Mouse (Mus musculus): ENCODE data around the gene Itgb5.

Gene Itgb5

DNA sequence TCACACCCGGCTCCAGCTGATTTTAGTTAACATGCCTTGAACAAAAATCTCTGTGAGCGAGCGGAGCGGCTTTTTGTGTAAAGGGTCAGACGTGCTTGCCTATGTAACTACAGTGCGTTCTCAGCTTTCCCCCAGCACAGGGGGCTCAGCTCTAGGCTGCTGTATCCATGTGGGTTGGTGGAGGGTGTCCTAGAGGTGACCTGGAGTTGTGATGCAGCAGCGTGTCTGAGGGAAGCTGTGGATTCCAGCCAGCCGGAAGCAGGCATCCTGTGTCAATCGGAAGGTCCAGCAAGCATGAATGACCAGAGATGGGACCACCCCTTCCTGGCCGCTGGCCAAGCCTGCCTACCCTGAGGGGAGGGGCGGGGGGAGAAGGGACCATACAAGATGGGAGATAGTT is 112.9 kb downstream of the Itgb5 start:
- no peak for DNase-seq

DNA sequence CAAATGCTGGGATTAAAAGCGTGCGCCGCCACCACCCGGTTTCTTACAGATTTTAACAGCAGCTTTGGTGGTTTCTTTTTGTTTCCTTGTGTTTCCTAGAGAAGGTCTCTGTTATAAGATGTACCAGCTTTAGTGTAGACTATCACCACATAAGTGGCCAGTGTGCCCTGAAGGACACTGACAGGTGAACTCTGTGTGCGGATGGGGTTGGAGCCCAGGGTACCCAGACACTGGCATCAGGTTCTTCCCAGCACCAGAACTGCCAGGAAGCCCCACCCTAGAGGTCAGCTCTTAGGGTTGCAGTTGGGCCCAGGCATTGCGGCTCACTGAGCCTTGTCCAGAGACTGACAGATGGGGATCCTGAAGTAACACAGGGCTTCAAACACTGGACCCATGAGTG is 113.9 kb downstream of the Itgb5 start:
- no peak for DNase-seq

DNA sequence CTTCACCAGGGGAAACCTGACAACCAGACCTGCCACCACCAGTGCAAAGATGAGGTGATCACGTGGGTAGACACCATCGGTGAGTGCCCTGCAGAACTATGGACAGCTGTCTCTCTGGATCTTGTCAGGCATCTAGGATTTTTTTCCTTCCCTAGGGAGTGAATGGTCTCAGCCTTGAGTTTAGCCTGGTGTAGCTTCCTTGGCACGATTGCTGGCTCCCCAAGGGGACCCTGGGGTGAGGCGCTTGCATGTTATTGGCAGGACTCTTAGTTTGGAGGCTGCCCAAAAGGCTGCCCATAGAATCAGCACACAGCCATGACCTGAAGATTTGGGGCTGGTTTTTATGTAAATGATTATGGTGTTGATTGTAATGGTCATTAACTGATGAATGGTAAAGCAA is 114.7 kb downstream of the Itgb5 start:
- DNase-seq: no peak

DNA sequence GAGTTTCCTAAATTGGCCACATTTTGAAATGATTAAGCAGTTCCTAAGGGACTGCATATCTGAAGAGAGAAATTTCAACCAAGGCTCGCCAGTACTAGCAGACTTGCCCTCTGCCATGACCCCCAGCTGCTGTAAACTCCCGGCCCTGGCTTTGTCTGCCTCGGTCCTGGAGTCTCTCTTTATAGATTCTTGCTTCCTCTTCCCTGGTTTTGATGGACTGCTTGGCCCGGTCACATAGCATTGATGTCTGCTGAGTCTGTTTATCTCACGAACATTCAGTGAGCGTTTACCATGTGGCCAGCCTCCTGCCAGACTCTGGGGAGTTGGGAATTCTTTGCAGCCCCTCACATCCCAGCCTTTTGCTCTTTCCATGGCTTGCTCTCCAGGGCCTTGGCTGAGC is 115.3 kb downstream of the Itgb5 start:
- DNase-seq: no peak

DNA sequence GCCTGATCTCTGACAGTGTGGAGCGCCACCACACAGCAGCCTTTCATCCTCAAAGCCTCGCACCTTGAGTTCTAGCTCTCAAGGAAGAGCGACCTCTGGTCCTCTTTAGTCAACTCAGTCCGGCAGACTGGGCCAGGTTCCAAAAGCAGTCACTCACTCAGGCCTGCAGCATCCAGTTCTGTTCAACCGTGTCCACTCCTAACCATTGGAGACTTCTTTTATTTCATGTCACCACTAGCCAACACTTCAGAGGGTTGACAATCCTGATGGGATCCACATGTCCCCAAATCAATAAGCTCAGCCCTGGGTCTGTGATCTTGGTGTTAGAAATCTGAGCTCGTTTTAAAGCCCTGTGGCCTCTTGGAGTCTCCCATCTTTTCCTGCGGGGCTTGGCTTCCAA is 116.6 kb downstream of the Itgb5 start:
- no peak for DNase-seq

DNA sequence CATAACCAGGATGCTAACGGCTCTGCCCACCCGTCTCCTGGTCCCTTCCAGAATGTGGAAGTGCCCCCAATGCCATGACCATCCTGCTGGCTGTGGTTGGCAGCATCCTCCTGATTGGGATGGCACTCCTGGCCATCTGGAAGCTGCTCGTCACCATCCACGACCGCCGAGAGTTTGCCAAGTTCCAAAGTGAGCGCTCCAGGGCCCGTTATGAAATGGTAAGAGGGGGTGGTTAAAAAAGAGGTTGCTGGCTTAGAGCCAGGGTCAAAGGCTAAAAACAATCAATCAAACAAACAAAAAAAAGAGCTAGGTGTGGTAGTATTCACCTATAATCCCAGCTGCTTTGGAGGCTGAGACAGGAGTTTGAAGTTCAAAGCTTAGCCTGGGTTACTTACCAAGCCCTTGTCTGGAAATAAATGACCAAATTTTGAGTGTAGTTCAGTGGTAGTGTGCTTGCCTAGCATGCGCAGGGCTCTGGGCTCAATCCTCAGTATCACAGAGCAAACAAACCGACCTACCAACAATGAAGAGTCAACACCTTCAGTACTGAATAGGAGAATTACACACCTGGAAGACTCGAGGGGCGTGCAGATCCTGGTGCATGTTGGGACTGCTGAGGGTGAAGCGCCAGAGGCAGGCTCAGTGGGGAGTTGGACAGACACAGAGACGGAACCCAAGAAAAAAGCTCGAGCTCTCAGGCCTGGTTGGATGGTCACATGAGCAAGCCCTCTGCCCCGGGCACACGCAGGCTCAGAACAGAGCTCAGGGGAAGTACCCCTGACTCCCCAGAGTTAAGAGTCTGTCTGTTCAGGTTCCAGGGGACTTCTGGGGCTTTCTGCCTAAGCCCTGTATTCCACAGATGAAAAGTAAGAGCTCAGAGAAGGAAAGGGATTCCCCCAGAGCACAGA is 118.5 kb downstream of the Itgb5 start:
- DNase-seq: no peak

DNA sequence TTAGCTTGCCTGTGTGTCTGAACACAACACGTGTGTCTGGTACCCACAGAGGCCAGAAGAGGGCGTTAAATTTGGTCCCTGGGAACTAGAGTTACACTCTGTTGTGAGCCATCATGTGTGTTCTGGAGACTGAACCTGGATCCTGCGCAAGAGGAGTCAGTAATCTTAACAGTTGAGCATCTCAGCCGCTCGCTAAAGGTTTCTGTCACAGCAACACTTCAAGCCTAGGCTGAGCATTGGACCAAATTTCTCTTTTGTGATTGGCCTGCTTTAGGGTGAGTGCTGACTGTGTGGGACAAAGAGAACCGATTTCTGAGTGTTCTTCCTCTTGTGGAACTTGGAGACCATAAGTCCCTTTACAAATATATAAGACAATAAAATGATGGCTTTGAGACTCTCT is 120.9 kb downstream of the Itgb5 start:
- DNase-seq: no peak

DNA sequence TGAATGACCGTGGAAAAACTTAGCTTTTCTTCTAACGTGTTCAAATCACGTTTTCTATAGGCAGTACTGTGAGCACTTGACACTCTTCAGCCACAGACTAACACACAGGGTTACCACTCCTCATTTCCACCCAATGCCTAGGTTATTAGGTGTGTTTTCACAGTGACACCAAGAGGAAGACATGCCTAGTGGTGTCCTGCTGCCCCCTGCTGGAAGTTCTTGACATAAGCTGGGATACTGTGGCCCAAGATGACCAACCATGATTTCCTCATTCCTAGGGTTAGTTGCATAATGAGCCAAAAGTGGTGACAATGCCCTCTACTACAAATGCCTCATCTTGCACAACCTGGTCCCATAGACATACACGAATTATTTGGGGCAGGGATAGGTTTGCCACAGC is 121.4 kb downstream of the Itgb5 start:
- peak; percentile 83 for DNase-seq

DNA sequence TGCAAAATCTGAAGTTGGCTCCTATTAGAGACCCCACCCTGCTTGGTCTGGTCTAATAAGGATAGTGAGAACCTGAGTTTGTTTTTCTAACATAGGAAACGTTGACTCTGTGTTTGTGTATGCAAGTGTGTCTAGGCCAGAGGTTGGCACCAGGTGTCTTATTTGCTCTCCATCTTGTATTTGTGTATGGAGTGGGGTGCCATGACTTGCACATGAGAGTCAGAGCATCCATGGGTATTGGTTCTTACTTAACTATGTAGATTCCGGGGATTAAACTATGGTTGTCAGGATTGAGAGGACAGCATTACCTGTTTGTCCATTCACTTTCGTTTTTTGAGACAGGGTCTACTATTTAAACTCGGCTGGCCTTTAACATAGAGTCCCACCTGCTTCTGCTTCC is 123.5 kb downstream of the Itgb5 start:
- DNase-seq: no peak

DNA sequence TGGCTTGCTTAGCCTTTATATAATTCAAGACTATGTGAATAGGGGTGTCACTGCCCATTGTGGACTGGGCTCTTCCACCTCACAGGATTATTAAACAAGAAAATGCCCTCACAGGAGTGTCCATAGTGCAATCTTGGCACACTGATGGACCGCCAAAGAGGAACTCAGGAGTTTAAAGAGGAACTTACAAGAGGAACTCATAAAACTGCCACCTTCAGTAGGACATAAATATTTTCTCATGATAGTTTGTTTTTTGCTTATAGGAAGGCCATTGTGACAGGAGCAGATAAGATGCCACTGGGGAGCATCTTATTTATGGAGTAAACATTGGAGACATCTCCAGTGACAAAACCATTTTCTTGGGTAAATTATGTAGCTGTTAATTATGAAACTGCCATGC is 125.3 kb downstream of the Itgb5 start:
- no peak for DNase-seq

DNA sequence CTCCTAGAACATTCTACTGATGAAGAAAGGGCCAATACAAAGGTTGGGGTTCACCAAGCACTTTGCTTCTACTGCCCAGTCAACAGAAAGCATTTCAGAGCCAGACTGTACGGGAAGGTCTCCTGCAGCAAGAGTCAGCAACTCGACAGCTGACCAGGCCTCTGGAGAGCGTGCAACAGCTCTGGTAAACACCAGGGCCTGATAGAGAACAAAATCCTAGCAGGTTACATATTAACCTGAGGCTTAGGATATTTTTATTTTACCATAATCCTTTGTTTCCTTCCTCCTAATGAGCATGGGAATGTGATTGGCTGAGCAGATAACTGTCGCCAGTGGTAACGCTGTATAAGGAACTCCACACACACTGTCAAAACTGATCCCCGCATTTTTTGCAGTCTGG is 134.0 kb downstream of the Itgb5 start:
- no peak for DNase-seq

DNA sequence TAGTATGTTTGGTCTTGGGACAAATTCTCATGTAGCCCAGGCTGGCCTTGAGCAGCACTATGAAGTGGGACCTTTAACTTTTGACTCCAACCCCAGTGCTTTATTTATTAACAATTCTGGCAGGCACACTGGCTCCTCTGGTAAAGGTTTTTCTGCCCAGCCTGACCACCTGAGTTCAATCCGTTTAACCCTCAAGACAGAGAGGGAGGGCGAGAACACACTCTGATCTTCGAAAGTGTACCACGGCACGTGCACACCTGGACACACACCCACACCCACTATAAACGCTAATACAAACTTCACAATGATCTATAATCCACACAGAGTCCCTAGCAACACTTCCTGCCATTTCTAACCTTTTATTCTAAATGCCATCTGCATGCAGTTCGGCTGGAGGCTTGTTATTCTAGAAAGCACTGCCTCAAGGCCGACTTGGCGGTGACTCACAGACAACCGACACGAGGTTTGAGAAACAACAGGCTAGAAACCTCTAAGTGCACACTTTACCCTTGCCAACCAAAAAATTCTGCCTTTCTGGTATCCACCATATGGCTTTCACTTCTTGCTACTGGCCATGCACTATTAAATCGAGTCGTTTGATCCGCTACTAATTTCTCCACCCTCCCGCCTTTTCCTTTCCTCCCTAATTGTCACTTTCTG is 136.5 kb downstream of the Itgb5 start:
- DNase-seq: no peak

DNA sequence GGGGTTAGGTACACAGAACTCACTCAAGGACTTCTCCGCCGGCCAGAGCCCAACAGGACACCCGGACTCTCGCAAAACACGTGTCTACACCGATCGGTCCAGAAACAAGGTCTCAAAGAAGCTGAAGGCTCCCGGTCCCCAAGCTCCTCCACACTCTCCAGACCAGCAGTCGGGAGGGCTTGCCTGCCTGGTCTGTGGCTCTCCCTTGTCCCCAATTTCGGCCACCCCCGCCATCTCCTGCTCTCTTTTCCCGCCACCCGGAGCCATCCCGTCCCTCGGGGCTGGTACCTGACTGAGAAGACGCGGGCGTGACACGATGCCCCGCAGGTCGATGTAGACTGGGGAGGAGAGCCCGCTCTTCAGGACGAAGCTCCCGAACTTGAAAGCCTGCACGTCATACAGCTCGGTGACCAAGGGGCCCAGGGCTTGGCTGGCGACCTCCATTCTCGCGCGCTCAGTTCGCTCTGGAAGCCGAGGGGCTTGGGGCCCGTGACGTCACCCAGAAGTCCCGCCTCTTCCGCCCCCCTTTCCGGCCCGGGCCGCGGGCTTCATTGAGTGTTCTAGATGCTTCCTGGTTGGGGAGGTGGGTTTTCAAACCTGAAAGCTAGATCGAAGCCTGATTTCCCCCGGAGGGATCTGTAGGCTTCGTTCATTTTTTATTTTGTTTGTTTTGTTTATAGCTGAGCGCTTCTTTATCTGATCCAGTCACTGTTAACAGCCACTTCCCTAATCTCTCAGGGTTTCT is 137.2 kb downstream of the Itgb5 start, which contains the start of gene Umps:
Umps (minus strand) TSS at position 501 of the 745 bp plus-strand sequence.
- peak; percentile 85 for DNase-seq

DNA sequence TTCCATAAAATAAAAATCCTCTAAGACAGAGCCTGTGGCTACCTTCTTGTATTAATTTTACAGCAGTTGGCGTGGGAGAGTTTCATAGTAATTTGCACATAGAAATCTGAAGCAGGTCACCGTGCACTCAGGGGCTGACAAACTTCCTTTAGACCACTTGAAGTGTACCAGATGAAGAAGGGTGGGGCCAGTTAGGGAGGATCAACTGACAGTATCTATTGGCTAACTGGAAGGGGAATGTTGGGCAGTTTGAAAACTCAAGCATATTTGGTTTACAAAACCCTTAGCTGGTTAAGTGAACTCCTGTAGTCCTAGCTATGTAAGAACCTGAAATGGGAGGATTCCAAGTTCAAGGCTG is 137.8 kb downstream of the Itgb5 start:
- DNase-seq: no peak

DNA sequence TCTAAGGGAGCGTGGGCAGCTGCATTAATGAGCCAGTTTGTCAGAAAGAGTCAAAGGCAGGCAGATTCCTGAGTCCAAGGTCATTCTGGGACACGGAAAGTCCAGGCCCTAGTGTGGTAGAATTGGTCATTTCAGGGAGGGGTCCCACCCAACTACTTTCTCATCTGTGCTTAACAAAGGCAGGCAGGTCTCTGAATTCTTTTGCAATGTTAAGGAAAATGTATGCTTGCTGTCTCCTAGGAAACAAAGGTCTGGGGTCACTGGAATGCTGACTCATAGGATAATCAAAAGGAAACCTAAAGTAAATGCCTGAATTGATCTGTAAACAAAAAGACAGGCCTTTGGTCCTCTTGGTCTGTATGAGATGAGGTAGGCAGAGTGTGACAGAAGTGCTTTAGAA is 150.4 kb downstream of the Itgb5 start:
- DNase-seq: no peak

DNA sequence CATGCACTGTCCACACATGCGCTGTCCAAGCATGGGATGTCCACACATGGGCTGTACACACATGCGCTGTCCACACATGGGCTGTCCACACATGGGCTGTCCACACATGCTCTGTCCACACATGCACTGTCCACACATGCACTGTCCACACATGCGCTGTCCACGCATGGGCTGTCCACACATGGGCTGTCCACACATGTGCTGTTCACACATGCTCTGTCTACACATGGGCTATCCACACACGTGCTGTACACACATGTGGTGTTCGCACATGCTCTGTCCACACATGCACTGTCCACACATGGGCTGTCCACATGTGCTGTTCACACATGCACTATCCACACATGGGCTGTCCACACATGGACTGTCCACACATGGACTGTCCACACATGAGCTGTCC is 154.2 kb downstream of the Itgb5 start:
- no peak for DNase-seq

DNA sequence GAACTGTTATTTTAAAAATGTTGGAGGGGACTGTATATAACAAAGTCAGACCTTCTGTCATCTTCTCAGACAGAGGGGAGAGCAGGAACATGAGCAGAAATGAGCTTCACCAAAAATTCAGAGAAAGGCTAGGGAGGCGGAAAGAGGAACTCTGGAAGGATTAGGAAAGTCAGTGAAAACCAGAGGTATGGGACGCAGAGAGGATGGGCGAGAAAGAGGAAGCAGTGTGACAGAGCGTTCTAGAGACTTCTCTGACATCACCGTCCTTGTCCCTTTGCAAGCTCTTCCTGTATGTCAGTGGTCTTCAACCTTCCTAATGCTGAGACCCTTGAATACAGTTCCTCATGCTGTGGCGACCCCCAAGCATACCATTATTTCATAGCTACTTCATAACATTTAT is 155.9 kb downstream of the Itgb5 start:
- DNase-seq: no peak

DNA sequence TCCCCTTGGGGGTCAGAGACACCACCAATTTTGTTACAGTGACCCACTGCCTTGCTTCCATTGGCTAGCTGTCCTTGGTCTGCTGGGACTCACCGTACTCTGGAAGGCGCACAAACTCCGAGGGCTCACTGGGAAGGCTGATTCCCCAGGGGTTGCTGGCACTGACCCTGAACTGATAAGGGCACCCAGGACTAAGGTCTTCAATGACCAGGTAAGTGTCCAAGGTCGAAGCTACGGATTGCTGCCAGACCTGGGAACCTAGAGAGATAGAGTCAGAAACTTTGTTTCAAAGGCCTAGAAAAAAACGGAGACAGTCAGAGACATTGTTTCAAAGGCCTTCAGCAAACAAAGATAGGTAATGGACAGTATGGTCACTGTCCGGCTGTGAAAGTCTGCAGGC is 157.5 kb downstream of the Itgb5 start:
- DNase-seq: no peak

DNA sequence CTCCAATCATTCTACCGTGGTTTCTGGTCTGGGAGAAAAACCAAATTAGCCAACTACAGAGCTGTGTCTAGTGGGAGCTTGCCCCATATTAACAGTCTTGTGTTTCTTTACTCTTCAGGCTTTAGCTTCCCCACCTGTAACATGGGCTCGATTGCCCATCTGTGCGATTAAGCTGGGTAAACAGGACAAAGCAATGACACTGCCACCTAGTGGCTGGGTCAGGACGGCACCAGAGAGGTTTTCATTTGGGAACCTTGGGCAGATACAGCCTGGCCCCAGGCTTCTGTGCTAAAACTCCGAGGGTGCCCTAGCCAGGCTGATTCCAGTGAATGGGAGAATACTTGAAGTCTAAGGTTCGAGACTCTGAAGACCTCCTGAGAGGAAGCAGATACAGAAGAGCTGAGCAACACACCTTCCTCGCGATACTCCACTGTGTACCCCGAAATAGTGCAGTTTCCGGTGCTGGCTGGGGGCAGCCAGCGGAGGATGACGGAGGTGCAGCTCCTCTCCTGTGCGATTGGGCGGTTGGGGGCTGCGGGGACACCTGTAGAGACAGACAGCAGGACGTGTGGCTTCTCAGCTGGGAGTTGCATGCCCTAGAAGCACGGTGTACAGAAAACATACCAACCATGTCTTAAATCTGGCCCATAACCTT is 159.0 kb downstream of the Itgb5 start:
- DNase-seq: no peak

DNA sequence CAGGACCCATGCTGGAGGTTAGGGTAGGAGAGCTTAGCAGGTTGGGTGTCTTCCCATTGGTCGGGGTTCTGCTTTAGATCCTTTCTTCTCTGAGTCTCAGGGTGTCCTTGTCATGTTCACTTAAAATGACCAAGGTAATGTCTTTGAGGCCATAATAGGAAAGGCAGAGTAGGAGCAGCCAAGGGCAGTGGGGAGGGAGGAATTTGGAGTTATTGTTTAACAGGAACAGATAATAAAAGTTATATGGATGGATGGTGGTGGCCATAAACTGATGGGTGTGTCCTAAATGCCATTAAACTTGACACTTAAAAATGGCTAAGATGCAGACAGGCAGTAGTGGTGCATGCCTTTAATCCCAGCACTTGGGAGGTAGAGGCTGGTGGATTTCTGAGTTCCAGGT is 159.6 kb downstream of the Itgb5 start:
- DNase-seq: no peak

DNA sequence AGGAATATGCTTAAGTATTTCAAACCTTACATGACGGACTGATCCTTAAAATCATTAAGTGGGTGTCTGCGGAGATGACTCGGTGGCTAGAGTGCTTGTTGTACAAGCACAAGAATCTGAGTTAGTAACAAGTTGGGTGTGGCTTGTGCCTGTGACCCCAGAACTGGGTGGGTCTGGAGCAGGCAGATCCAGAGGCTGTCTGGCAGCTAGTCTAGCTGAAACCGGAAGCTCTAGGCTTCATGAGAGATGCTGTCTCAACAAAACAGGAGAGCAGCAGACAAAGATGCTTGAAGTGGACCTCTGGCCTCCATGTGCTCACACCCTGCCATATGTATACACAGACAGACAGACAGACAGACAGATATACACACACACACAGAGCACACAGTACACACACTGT is 161.2 kb downstream of the Itgb5 start:
- DNase-seq: no peak

DNA sequence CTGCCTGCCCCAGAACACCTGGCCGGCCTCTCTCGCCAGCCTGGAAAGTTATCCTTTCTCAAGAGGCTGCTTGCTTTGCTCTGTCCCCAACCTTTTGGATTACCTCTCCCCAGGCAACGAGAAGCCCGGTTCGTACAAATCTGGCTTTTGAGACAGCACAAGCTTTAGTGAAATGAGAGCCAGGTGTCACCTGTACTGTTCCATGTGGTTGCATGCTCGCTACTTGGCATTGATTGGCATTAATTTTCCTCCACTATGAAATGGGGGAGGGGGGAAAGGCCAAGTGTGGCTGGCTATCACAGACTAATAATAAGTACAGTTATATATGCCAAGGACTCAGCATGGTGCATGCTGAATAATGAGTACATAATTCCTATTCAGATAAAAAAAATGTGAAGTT is 164.9 kb downstream of the Itgb5 start:
- no peak for DNase-seq

DNA sequence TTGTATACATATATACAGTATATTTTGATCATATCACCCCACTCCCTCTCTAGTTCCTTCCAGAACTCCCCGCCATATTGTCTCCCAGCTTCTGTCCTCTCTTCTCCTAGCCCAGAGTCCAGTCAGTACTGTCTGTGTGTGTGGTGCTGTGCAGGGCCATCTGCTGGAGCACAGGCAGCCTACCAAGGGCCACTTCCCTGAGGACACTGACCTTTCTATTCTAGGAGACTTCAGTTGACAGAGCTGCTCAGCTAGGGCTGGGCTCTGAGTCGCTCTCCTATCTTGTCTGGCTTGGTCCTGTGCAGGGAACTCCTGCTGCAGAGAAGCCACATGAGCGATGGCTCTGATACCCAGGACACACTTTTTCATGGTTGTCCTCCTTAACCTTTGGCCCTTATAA is 166.0 kb downstream of the Itgb5 start:
- no peak for DNase-seq
